ENCODE assay signal across 11 mouse cellular contexts in genomic region chr7:19462884-19463381, GRCm38 (mm10). TPM values are rescaled to one million over a fixed set of nuclear protein-coding genes. Genes with fewer than 3 reads are reported as not detected.
DNase-seq lines count a peak whose midpoint lies in the region; ATAC-seq and TF ChIP-seq lines count a peak whose summit lies in the region.
"Had no signal": no experiment of that assay in that cellular context is flagged by ENCODE, and none has a peak within 500 bp of the region (broad histone marks: within the 10 kb centered on the region; RNA-seq: fewer than 3 reads in every experiment).

Exoc3l2 (plus strand) TSS chr7:19463331.

- TF ChIP-seq CTCF in heart, postnatal 0 days (IDR thresholded peaks at IDR 0.05; ENCODE audit: low read depth) = no peak
- no peak for TF ChIP-seq CTCF in heart, adult 2 months (IDR thresholded peaks at IDR 0.05)
- no peak for TF ChIP-seq CTCF in midbrain, postnatal 0 days (IDR thresholded peaks at IDR 0.05)

- WGBS in heart, postnatal 0 days = 31% methylated on average over 6 of the region's 6 CpGs
- WGBS in heart, adult 2 months = 40% methylated on average over 6 of the region's 6 CpGs
- 27% methylated on average over 6 of the region's 6 CpGs for WGBS in embryonic facial prominence, embryonic 10.5 days
- 15% methylated on average over 6 of the region's 6 CpGs for WGBS in limb, embryonic 12.5 days
- 20% methylated on average over 6 of the region's 6 CpGs for WGBS in midbrain, postnatal 0 days

- H3K27ac ChIP-seq in heart, postnatal 0 days (ENCODE audit: low read depth) = no peak within 1 kb of the TSS
- H3K27ac ChIP-seq in heart, adult 2 months = no peak within 1 kb of the TSS
- H3K27ac ChIP-seq in embryonic facial prominence, embryonic 10.5 days (replicated peaks) = peak within 1 kb of the TSS; percentile 85
- H3K27ac ChIP-seq in limb, embryonic 12.5 days = peak within 1 kb of the TSS; percentile 89; the same call in 1 of the 2 replicates
- H3K27ac ChIP-seq in midbrain, postnatal 0 days (ENCODE audit: low read depth, low read length) = no peak within 1 kb of the TSS

- no peak for DNase-seq in heart, postnatal 0 days (ENCODE audit: low spot score)
- DNase-seq in heart, adult 2 months = no peak
- peak; percentile 39 to 64 for DNase-seq in adrenal gland, adult (ENCODE audit: inconsistent age in 2 of 2, low spot score in 1 of 2)
- DNase-seq in embryonic facial prominence, embryonic 10.5 days (ENCODE audit: low spot score) = no peak
- no peak for DNase-seq in ovary, adult 18-20 months (ENCODE audit: low spot score)
- DNase-seq in midbrain, postnatal 0 days (ENCODE audit: low spot score) = no peak
- no peak for DNase-seq in urinary bladder, postnatal 4 days (ENCODE audit: low spot score in 2 of 2)
- DNase-seq: embryo, embryonic 11 days; right cerebral cortex, adult 18-20 months had no signal

- H3K9me3 ChIP-seq in heart, postnatal 0 days (replicated peaks; ENCODE audit: control insufficient read depth, low read length) = no peaks in the 10 kb centered on the region
- no peaks in the 10 kb centered on the region for H3K9me3 ChIP-seq in embryonic facial prominence, embryonic 10.5 days
- no peaks in the 10 kb centered on the region for H3K9me3 ChIP-seq in limb, embryonic 12.5 days
- no peaks in the 10 kb centered on the region for H3K9me3 ChIP-seq in midbrain, postnatal 0 days (ENCODE audit: low read length)

- H3K36me3 ChIP-seq in heart, postnatal 0 days (replicated peaks; ENCODE audit: control insufficient read depth, insufficient read depth, low read length) = no peaks in the 10 kb centered on the region
- no peaks in the 10 kb centered on the region for H3K36me3 ChIP-seq in heart, adult 2 months (ENCODE audit: control insufficient read depth, insufficient read depth, low read length)
- H3K36me3 ChIP-seq in embryonic facial prominence, embryonic 10.5 days (replicated peaks) = no peaks in the 10 kb centered on the region
- no peaks in the 10 kb centered on the region for H3K36me3 ChIP-seq in limb, embryonic 12.5 days
- no peaks in the 10 kb centered on the region for H3K36me3 ChIP-seq in midbrain, postnatal 0 days (ENCODE audit: insufficient read depth, low read length)

- intact Hi-C loops in heart, adult 2 months (cut with DNase I) = no loop called here

- no peaks in the 10 kb centered on the region for H3K4me1 ChIP-seq in heart, postnatal 0 days (ENCODE audit: control insufficient read depth, insufficient read depth)
- no peaks in the 10 kb centered on the region for H3K4me1 ChIP-seq in heart, adult 2 months (ENCODE audit: control insufficient read depth, insufficient read depth, low read length)
- H3K4me1 ChIP-seq in embryonic facial prominence, embryonic 10.5 days = peaks cover 46% of the 10 kb centered on the region
- peaks cover 35% of the 10 kb centered on the region for H3K4me1 ChIP-seq in limb, embryonic 12.5 days (replicated peaks)
- no peaks in the 10 kb centered on the region for H3K4me1 ChIP-seq in midbrain, postnatal 0 days (ENCODE audit: insufficient read depth, low read length)

- no peak for TF ChIP-seq POLR2A in heart, adult 2 months (IDR thresholded peaks at IDR 0.05; ENCODE audit: insufficient read depth, low read depth, low read length)

- no peak for TF ChIP-seq EP300 in heart, postnatal 0 days (IDR thresholded peaks at IDR 0.05; ENCODE audit: low read depth)
- no peak for TF ChIP-seq EP300 in heart, adult 2 months (IDR thresholded peaks at IDR 0.05; ENCODE audit: insufficient read depth, low read depth, low read length)

- peaks cover 18% of the 10 kb centered on the region for H3K27me3 ChIP-seq in heart, postnatal 0 days (ENCODE audit: control insufficient read depth, insufficient read depth, low read length)
- H3K27me3 ChIP-seq in heart, adult 2 months (ENCODE audit: control insufficient read depth, insufficient read depth, low read length) = no peaks in the 10 kb centered on the region; the same call in 1 of the 2 replicates
- H3K27me3 ChIP-seq in embryonic facial prominence, embryonic 10.5 days (replicated peaks; ENCODE audit: low read depth, poor library complexity, severe bottlenecking) = peaks cover 44% of the 10 kb centered on the region
- peaks cover 16% of the 10 kb centered on the region; the same call in 1 of the 2 replicates for H3K27me3 ChIP-seq in limb, embryonic 12.5 days
- 0 out of 2 replicates have a peak, but pooled peaks cover 10% of the 10 kb centered on the region for H3K27me3 ChIP-seq in midbrain, postnatal 0 days (ENCODE audit: insufficient read depth, low read length)

- H3K79me2 ChIP-seq in heart, adult 2 months (replicated peaks; ENCODE audit: control insufficient read depth, insufficient read depth, low read length) = no peaks in the 10 kb centered on the region; the same call in 1 of the 2 replicates

- no peak for ATAC-seq in heart, postnatal 0 days (ENCODE audit: insufficient read depth, low read depth)
- ATAC-seq in limb, embryonic 12.5 days (ENCODE audit: insufficient number of reproducible peaks, insufficient read depth, low FRiP score, low TSS enrichment, low read depth) = no peak
- no peak for ATAC-seq in midbrain, postnatal 0 days (ENCODE audit: low FRiP score)

- no peak within 1 kb of the TSS for H3K4me3 ChIP-seq in heart, postnatal 0 days (ENCODE audit: low read depth, low read length)
- H3K4me3 ChIP-seq in heart, adult 2 months = no peak within 1 kb of the TSS
- H3K4me3 ChIP-seq in embryonic facial prominence, embryonic 10.5 days = peak within 1 kb of the TSS; percentile 44
- H3K4me3 ChIP-seq in limb, embryonic 12.5 days (replicated peaks) = no peak within 1 kb of the TSS; the same call in 1 of the 2 replicates
- H3K4me3 ChIP-seq in midbrain, postnatal 0 days (ENCODE audit: low read depth, low read length) = no peak within 1 kb of the TSS

- H3K4me2 ChIP-seq in heart, postnatal 0 days (ENCODE audit: low read depth, low read length) = 0 out of 2 replicates have a peak within 1 kb of the TSS, but pooled peaks have one; percentile 8
- no peak within 1 kb of the TSS for H3K4me2 ChIP-seq in limb, embryonic 12.5 days
- no peak within 1 kb of the TSS for H3K4me2 ChIP-seq in midbrain, postnatal 0 days (ENCODE audit: low read depth, low read length, poor library complexity, severe bottlenecking)
- H3K4me2 ChIP-seq: midbrain, embryonic 11.5 days had no signal

- H3K9ac ChIP-seq in heart, postnatal 0 days (replicated peaks; ENCODE audit: low read depth, low read length) = no peak within 1 kb of the TSS
- H3K9ac ChIP-seq in heart, adult 2 months (ENCODE audit: low read depth, low read length) = no peak within 1 kb of the TSS; the same call in 1 of the 2 replicates
- H3K9ac ChIP-seq in limb, embryonic 12.5 days (replicated peaks) = peak within 1 kb of the TSS; percentile 42; the same call in 1 of the 2 replicates
- no peak within 1 kb of the TSS for H3K9ac ChIP-seq in midbrain, postnatal 0 days (replicated peaks; ENCODE audit: low read length, poor library complexity, severe bottlenecking)

RNA-seq across cellular contexts. Expression of gene Exoc3l2, which starts in this region (rescaled TPM):
- total RNA-seq in heart, postnatal 0 days (2014; rRNA removed; ENCODE audit: low replicate concordance) = 1.9 and 3.5 TPM in 2 replicates
- 0.49 and 0.62 TPM in 2 replicates for polyA plus RNA-seq in heart, postnatal 0 days (2015; fragmentation: Nextera tagmentation; extraction: Ambion mirVana)
- total RNA-seq in heart, adult 2 months (2021) = 1 to 10 TPM in 1 of 2 experiments, under 1 TPM in 1; 0.80 to 1.2 TPM
- 1.5 and 1.7 TPM in 2 replicates for polyA plus RNA-seq in heart, adult 2 months (2012; rRNA removed)
- 1.2 and 1.3 TPM in 2 replicates for polyA plus RNA-seq in embryonic facial prominence, embryonic 10.5 days (2016; fragmentation: Nextera tagmentation; extraction: Ambion mirVana)
- 1.5 and 1.8 TPM in 2 replicates for polyA plus RNA-seq in limb, embryonic 12.5 days (2016; fragmentation: Nextera tagmentation; extraction: Ambion mirVana)
- 0.28 and 0.49 TPM in 2 replicates for total RNA-seq in midbrain, postnatal 0 days (2014; rRNA removed)
- 1.5 and 1.6 TPM in 2 replicates for polyA plus RNA-seq in midbrain, postnatal 0 days (2015; fragmentation: Nextera tagmentation; extraction: Ambion mirVana)

Comparison
In these comparisons a context has a peak if more than half of its experiments do, and no peak if none do; other contexts are left out.
1. DNase-seq: peak in adrenal gland, adult (2 of 2); none in heart, postnatal 0 days (single experiment), heart, adult 2 months (0 of 2), embryonic facial prominence, embryonic 10.5 days (single experiment), ovary, adult 18-20 months (single experiment), midbrain, postnatal 0 days (single experiment) and urinary bladder, postnatal 4 days (0 of 2).
2. H3K27ac ChIP-seq: peak in embryonic facial prominence, embryonic 10.5 days (single experiment) and limb, embryonic 12.5 days (single experiment); none in heart, postnatal 0 days (single experiment), heart, adult 2 months (single experiment) and midbrain, postnatal 0 days (single experiment).